Mouse (Mus musculus): ENCODE results near the gene Klk7. TPM values are rescaled to one million over a fixed set of nuclear protein-coding genes. Genes with fewer than 3 reads are reported as not detected.

Gene Klk7
- not detected in 2 replicates for polyA plus RNA-seq (2016; fragmentation: Nextera tagmentation; extraction: Ambion mirVana)

- no peak for DNase-seq (ENCODE audit: low spot score)
- Histone ChIP-seq H3K27ac (replicated peaks) (no peak within 1 kb of the TSS), H3K27me3 (replicated peaks; ENCODE audit: low read depth, poor library complexity, severe bottlenecking) (no peaks in the 10 kb centered on the region), H3K9me3 (no peaks in the 10 kb centered on the region), H3K4me3 (no peak within 1 kb of the TSS), H3K4me1 (no peaks in the 10 kb centered on the region), H3K36me3 (replicated peaks) (no peaks in the 10 kb centered on the region)
- WGBS = 48% methylated on average over 5 of the region's 5 CpGs
Observed at GRCm38 (mm10) chr7:43810994-43811393, at the start of gene Klk7. Gene Klk7, plus strand, starts transcription at chr7:43811294.

DNA sequence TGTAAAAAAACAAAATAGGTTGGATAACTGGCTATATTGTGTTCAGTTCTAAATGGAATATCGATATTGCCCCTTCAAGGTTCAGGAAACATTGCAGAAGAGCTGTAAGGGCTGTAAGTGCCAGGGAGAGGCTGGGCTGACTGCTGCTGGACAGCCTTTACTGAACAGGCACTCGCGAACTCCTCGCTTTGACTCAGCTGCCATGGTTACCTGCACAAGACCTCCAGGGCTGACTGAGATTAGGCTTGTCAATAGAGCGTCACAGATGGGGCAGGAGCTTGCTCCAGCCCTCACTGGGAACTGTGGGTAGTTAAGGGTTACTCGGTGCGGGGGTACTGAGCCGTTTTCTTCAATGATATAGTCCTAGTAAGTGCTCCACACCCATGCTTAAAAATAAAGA lies 44.6 kb upstream of the Klk7 start:
- DNase-seq (ENCODE audit: low spot score) = no peak
- no peaks in the 10 kb centered on the region for H3K27me3 ChIP-seq (replicated peaks; ENCODE audit: low read depth, poor library complexity, severe bottlenecking)
- H3K36me3 ChIP-seq (replicated peaks) = no peaks in the 10 kb centered on the region
- 54% methylated on average over 8 of the region's 8 CpGs for WGBS
- no peaks in the 10 kb centered on the region for H3K9me3 ChIP-seq
- H3K4me1 ChIP-seq = no peaks in the 10 kb centered on the region
- no peak overlapping the region for H3K4me3 ChIP-seq
- no peak overlapping the region for H3K27ac ChIP-seq (replicated peaks)

DNA sequence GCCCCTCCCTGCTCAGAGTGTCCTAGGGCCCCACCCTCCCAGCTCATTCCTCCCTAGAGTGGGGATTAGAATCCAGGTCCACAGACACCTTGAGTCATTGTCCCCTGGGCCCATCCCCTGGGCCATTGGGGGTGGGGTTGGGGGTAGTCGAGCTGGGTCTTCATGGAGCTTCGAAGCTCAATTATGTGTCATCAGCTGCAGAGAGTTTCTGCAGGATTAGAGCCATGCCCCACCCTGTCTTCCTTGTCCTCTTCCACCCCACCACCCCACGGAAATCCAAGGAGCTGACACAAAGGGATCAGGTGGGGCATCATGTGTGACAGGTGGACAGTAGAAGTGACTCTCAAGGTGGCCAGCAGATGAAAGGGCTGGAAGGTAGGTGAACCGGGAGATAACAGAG lies 42.5 kb upstream of the Klk7 start, which contains the start of gene Klk12:
Gene Klk12, plus strand, starts transcription at position 301 of the 400 bp plus-strand sequence.
- Histone ChIP-seq H3K27me3 (replicated peaks; ENCODE audit: low read depth, poor library complexity, severe bottlenecking) (no peaks in the 10 kb centered on the region), H3K4me1 (no peaks in the 10 kb centered on the region), H3K9me3 (no peaks in the 10 kb centered on the region), H3K27ac (replicated peaks) (no peak within 1 kb of the TSS), H3K36me3 (replicated peaks) (no peaks in the 10 kb centered on the region), H3K4me3 (no peak within 1 kb of the TSS)
- no peak for DNase-seq (ENCODE audit: low spot score)
- WGBS = 80% methylated on average over 4 of the region's 4 CpGs

DNA sequence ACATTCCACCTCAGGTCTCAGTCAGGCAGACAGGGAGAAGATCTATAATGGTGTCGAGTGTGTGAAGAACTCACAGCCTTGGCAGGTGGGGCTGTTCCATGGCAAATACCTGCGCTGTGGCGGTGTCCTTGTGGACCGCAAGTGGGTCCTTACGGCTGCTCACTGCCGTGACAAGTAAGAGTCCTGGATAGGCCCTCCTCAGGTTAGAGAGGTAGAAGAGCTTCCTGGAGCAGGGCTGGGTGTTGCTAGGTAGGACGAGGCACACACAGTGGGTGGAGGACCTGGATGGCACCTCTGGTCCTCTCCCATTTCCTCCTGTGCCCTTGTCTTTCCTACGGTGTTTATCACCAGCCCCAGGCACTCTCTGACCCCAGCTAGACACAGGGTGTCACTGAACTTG lies 41.5 kb upstream of the Klk7 start:
- Histone ChIP-seq H3K4me1 (peaks cover under 1% of the 10 kb centered on the region; the same call in 1 of the 2 replicates), H3K27ac (replicated peaks) (no peak overlapping the region), H3K4me3 (no peak overlapping the region), H3K36me3 (replicated peaks) (no peaks in the 10 kb centered on the region), H3K27me3 (replicated peaks; ENCODE audit: low read depth, poor library complexity, severe bottlenecking) (no peaks in the 10 kb centered on the region), H3K9me3 (no peaks in the 10 kb centered on the region)
- DNase-seq (ENCODE audit: low spot score) = no peak
- 88% methylated on average over 8 of the region's 8 CpGs for WGBS

DNA sequence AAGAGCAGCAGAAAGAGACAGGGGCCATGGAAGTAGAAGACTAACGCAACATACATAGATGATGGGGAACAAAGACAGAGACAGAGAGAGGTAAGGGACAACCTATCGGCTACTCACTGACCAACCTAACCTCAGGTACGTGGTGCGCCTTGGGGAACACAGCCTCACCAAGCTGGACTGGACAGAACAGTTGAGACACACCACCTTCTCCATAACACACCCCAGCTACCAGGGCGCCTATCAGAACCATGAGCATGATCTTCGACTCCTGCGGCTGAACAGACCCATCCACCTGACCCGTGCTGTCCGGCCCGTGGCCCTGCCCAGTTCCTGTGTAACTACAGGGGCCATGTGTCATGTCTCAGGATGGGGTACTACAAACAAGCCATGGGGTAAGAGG lies 40.4 kb upstream of the Klk7 start:
- no peaks in the 10 kb centered on the region for H3K27me3 ChIP-seq (replicated peaks; ENCODE audit: low read depth, poor library complexity, severe bottlenecking)
- 95% methylated on average over 10 of the region's 10 CpGs for WGBS
- peaks cover 10% of the 10 kb centered on the region for H3K4me1 ChIP-seq
- DNase-seq (ENCODE audit: low spot score) = no peak
- H3K4me3 ChIP-seq = no peak overlapping the region
- no peak overlapping the region for H3K27ac ChIP-seq (replicated peaks)
- H3K9me3 ChIP-seq = no peaks in the 10 kb centered on the region
- no peaks in the 10 kb centered on the region for H3K36me3 ChIP-seq (replicated peaks)

GRCm38 (mm10) chr7:43771916-43772315 lies 39.2 kb upstream of the Klk7 start:
- 92% methylated on average over 6 of the region's 6 CpGs for WGBS
- no peaks in the 10 kb centered on the region for H3K9me3 ChIP-seq
- H3K27me3 ChIP-seq (replicated peaks; ENCODE audit: low read depth, poor library complexity, severe bottlenecking) = no peaks in the 10 kb centered on the region
- no peaks in the 10 kb centered on the region for H3K36me3 ChIP-seq (replicated peaks)
- H3K4me3 ChIP-seq = no peak overlapping the region
- no peak overlapping the region for H3K27ac ChIP-seq (replicated peaks)
- peaks cover 10% of the 10 kb centered on the region for H3K4me1 ChIP-seq
- DNase-seq (ENCODE audit: low spot score) = no peak

GRCm38 (mm10) chr7:43772901-43773300 lies 38.2 kb upstream of the Klk7 start:
- H3K4me1 ChIP-seq = peaks cover 10% of the 10 kb centered on the region
- WGBS = 77% methylated on average over 3 of the region's 3 CpGs
- H3K27ac ChIP-seq (replicated peaks) = no peak overlapping the region
- no peaks in the 10 kb centered on the region for H3K27me3 ChIP-seq (replicated peaks; ENCODE audit: low read depth, poor library complexity, severe bottlenecking)
- no peaks in the 10 kb centered on the region for H3K36me3 ChIP-seq (replicated peaks)
- DNase-seq (ENCODE audit: low spot score) = no peak
- H3K9me3 ChIP-seq = no peaks in the 10 kb centered on the region
- no peak overlapping the region for H3K4me3 ChIP-seq

GRCm38 (mm10) chr7:43774364-43774763 lies 36.7 kb upstream of the Klk7 start, which contains the start of gene Klk11:
Gene Klk11, plus strand, starts transcription at chr7:43774604.
- Histone ChIP-seq H3K27me3 (replicated peaks; ENCODE audit: low read depth, poor library complexity, severe bottlenecking) (no peaks in the 10 kb centered on the region), H3K27ac (replicated peaks) (peak within 1 kb of the TSS; percentile 71), H3K9me3 (no peaks in the 10 kb centered on the region), H3K4me3 (no peak within 1 kb of the TSS), H3K4me1 (peaks cover 10% of the 10 kb centered on the region), H3K36me3 (replicated peaks) (no peaks in the 10 kb centered on the region)
- DNase-seq (ENCODE audit: low spot score) = no peak
- 85% methylated on average over 5 of the region's 5 CpGs for WGBS

DNA sequence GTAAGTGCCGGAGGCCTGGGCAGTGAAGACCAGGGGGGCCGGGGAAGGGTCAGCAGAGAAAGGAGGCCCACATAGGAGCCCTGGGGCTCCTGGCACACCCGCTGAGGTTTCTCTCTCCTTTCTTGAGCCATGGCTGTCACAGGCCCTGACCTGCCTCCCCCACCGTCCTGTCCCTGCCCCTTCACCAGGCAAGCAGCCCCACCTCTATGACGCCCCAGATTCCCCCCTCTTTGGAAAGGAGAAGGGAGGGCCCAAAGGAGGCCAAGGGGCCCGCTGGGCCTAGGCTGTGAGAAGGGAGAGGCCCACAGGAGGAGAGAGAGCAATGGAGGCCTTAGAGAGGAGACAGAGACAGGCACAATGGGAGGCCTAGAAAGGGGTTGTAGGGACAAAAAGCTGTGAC lies 36.3 kb upstream of the Klk7 start:
- no peaks in the 10 kb centered on the region for H3K27me3 ChIP-seq (replicated peaks; ENCODE audit: low read depth, poor library complexity, severe bottlenecking)
- no peak for DNase-seq (ENCODE audit: low spot score)
- WGBS = 51% methylated on average over 6 of the region's 6 CpGs
- H3K36me3 ChIP-seq (replicated peaks) = no peaks in the 10 kb centered on the region
- H3K9me3 ChIP-seq = no peaks in the 10 kb centered on the region
- no peak overlapping the region for H3K4me3 ChIP-seq
- peaks cover 10% of the 10 kb centered on the region for H3K4me1 ChIP-seq
- peak overlapping the region; percentile 71 for H3K27ac ChIP-seq (replicated peaks)

GRCm38 (mm10) chr7:43775311-43776057 lies 35.6 kb upstream of the Klk7 start:
- Histone ChIP-seq H3K27me3 (replicated peaks; ENCODE audit: low read depth, poor library complexity, severe bottlenecking) (no peaks in the 10 kb centered on the region), H3K4me1 (peaks cover 10% of the 10 kb centered on the region), H3K9me3 (no peaks in the 10 kb centered on the region), H3K27ac (replicated peaks) (peak overlapping the region; percentile 71), H3K36me3 (replicated peaks) (no peaks in the 10 kb centered on the region), H3K4me3 (no peak overlapping the region)
- 38% methylated on average over 7 of the region's 7 CpGs for WGBS
- DNase-seq (ENCODE audit: low spot score) = no peak

DNA sequence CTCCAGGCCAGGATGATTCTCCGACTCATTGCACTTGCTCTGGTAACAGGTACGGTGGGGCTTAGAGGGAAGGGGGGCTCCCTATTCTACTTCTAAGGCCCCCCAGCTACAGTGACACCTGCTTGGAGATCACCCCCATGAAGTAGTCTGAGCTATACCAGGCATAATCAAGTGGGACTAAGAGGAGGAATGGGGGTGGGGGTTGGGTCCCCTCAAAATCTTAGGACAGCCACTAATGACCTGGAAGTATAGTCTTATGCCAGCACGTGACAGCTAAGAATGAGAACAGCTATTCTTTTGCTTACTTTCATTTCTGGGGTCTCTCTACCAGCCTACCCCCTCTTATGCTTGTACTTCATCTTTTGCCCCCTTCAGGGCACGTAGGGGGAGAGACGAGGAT lies 34.6 kb upstream of the Klk7 start:
- Histone ChIP-seq H3K36me3 (replicated peaks) (no peaks in the 10 kb centered on the region), H3K4me1 (peaks cover 10% of the 10 kb centered on the region), H3K27ac (replicated peaks) (no peak overlapping the region), H3K4me3 (no peak overlapping the region), H3K27me3 (replicated peaks; ENCODE audit: low read depth, poor library complexity, severe bottlenecking) (no peaks in the 10 kb centered on the region), H3K9me3 (no peaks in the 10 kb centered on the region)
- WGBS = 81% methylated on average over 5 of the region's 5 CpGs
- DNase-seq (ENCODE audit: low spot score) = no peak

DNA sequence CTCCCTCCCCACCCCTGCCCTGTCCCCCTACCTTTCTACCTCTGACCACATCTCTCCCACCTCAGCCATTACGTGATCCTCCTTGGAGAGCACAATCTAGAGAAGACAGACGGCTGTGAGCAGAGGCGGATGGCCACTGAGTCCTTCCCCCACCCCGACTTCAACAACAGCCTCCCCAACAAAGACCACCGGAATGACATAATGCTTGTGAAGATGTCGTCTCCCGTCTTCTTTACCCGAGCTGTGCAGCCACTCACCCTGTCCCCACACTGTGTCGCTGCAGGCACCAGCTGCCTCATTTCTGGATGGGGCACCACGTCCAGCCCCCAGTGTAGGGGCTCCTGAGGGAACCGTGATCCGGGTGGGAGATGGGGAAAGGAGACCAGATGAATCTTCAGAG lies 33.7 kb upstream of the Klk7 start:
- H3K4me3 ChIP-seq = no peak overlapping the region
- WGBS = 86% methylated on average over 12 of the region's 12 CpGs
- DNase-seq (ENCODE audit: low spot score) = no peak
- no peaks in the 10 kb centered on the region for H3K27me3 ChIP-seq (replicated peaks; ENCODE audit: low read depth, poor library complexity, severe bottlenecking)
- peaks cover 10% of the 10 kb centered on the region for H3K4me1 ChIP-seq
- H3K9me3 ChIP-seq = no peaks in the 10 kb centered on the region
- H3K27ac ChIP-seq (replicated peaks) = no peak overlapping the region
- no peaks in the 10 kb centered on the region for H3K36me3 ChIP-seq (replicated peaks)

- 91% methylated on average over 10 of the region's 10 CpGs for WGBS
- H3K36me3 ChIP-seq (replicated peaks) = no peaks in the 10 kb centered on the region
- peaks cover 16% of the 10 kb centered on the region for H3K4me1 ChIP-seq
- no peak overlapping the region for H3K4me3 ChIP-seq
- no peaks in the 10 kb centered on the region for H3K9me3 ChIP-seq
- no peak overlapping the region for H3K27ac ChIP-seq (replicated peaks)
- DNase-seq (ENCODE audit: low spot score) = no peak
- H3K27me3 ChIP-seq (replicated peaks; ENCODE audit: low read depth, poor library complexity, severe bottlenecking) = peaks cover 8% of the 10 kb centered on the region
Observed at GRCm38 (mm10) chr7:43778176-43778970, 32.7 kb upstream of the Klk7 start.
